Comparison of ENCODE assay signal across 8 mouse cellular contexts in genomic region chr11:11685853-11686395, GRCm38 (mm10). TPM values are rescaled to one million over a fixed set of nuclear protein-coding genes. Genes with fewer than 3 reads are reported as not detected.
DNase-seq lines count a peak whose midpoint lies in the region; ATAC-seq and TF ChIP-seq lines count a peak whose summit lies in the region.

No protein-coding gene starts in this region.

- ATAC-seq in forebrain, embryonic 11.5 days (replicated peaks; ENCODE audit: low FRiP score): peak; percentile 82
- ATAC-seq in heart, embryonic 15.5 days (replicated peaks; ENCODE audit: insufficient number of reproducible peaks, insufficient read depth, low FRiP score, low read depth): peak; percentile 70
- peak; percentile 80 for ATAC-seq in lung, embryonic 14.5 days (ENCODE audit: insufficient read depth)
- peak; percentile 78 for ATAC-seq in neural tube, embryonic 14.5 days (ENCODE audit: low read depth)

- peaks cover 15% of the 10 kb centered on the region for H3K27me3 ChIP-seq in forebrain, embryonic 11.5 days (ENCODE audit: control insufficient read depth, insufficient read depth, low read length)
- H3K27me3 ChIP-seq in heart, embryonic 15.5 days: peaks cover 54% of the 10 kb centered on the region
- peaks cover 46% of the 10 kb centered on the region for H3K27me3 ChIP-seq in lung, embryonic 14.5 days (ENCODE audit: insufficient read depth, low read length)
- peaks cover 34% of the 10 kb centered on the region for H3K27me3 ChIP-seq in neural tube, embryonic 14.5 days (ENCODE audit: control insufficient read depth, insufficient read depth, low read length)

- no peak overlapping the region for H3K27ac ChIP-seq in forebrain, embryonic 11.5 days (ENCODE audit: low read depth, low read length)
- 0 out of 2 replicates have a peak overlapping the region, but pooled peaks have one; percentile 25 for H3K27ac ChIP-seq in heart, embryonic 15.5 days
- no peak overlapping the region for H3K27ac ChIP-seq in lung, embryonic 14.5 days (ENCODE audit: low read depth)
- H3K27ac ChIP-seq in neural tube, embryonic 14.5 days (ENCODE audit: low read depth, low read length): no peak overlapping the region

- H3K36me3 ChIP-seq in forebrain, embryonic 11.5 days (ENCODE audit: control insufficient read depth, insufficient read depth, low read length): no peaks in the 10 kb centered on the region
- no peaks in the 10 kb centered on the region for H3K36me3 ChIP-seq in heart, embryonic 15.5 days
- H3K36me3 ChIP-seq in lung, embryonic 14.5 days (ENCODE audit: insufficient read depth): no peaks in the 10 kb centered on the region
- no peaks in the 10 kb centered on the region for H3K36me3 ChIP-seq in neural tube, embryonic 14.5 days (ENCODE audit: control insufficient read depth, insufficient read depth, low read length)

- TF ChIP-seq CTCF in lung, embryonic 14.5 days (IDR thresholded peaks at IDR 0.05; ENCODE audit: low read depth): no peak

- H3K9ac ChIP-seq in forebrain, embryonic 11.5 days (ENCODE audit: low read length): peak overlapping the region; percentile 65
- H3K9ac ChIP-seq in heart, embryonic 15.5 days: peak overlapping the region; percentile 65
- H3K9ac ChIP-seq in lung, embryonic 14.5 days: peak overlapping the region; percentile 65
- H3K9ac ChIP-seq in neural tube, embryonic 14.5 days (replicated peaks; ENCODE audit: low read depth, low read length): peak overlapping the region; percentile 28; the same call in 1 of the 2 replicates

- peak overlapping the region; percentile 97 for H3K4me2 ChIP-seq in forebrain, embryonic 11.5 days (ENCODE audit: low read depth, low read length, severe bottlenecking)
- peak overlapping the region; percentile 99 for H3K4me2 ChIP-seq in heart, embryonic 15.5 days
- H3K4me2 ChIP-seq in lung, embryonic 14.5 days: peak overlapping the region; percentile 98
- peak overlapping the region; percentile 95 for H3K4me2 ChIP-seq in neural tube, embryonic 14.5 days (ENCODE audit: low read depth, low read length)

- H3K4me3 ChIP-seq in forebrain, embryonic 11.5 days (ENCODE audit: low read depth, low read length): peak overlapping the region; percentile 67
- H3K4me3 ChIP-seq in heart, embryonic 15.5 days: peak overlapping the region; percentile 76
- H3K4me3 ChIP-seq in lung, embryonic 14.5 days (ENCODE audit: low read depth, low read length): peak overlapping the region; percentile 64
- peak overlapping the region; percentile 55 for H3K4me3 ChIP-seq in neural tube, embryonic 14.5 days (ENCODE audit: low read depth, low read length)

- peaks cover 4% of the 10 kb centered on the region; the same call in 1 of the 2 replicates for H3K4me1 ChIP-seq in forebrain, embryonic 11.5 days (replicated peaks; ENCODE audit: control insufficient read depth, insufficient read depth, low read length)
- H3K4me1 ChIP-seq in heart, embryonic 15.5 days (replicated peaks): peaks cover 14% of the 10 kb centered on the region
- H3K4me1 ChIP-seq in lung, embryonic 14.5 days (ENCODE audit: insufficient read depth): no peaks in the 10 kb centered on the region
- peaks cover 9% of the 10 kb centered on the region; the same call in 1 of the 2 replicates for H3K4me1 ChIP-seq in neural tube, embryonic 14.5 days (ENCODE audit: control insufficient read depth, insufficient read depth, low read length)

- peak; percentile 47 for DNase-seq in kidney, adult 18-20 months
- no peak for DNase-seq in kidney, adult 11 months
- DNase-seq in forebrain, embryonic 11.5 days (ENCODE audit: low spot score): peak; percentile 75
- DNase-seq in kidney, postnatal 14 days: peak; percentile 44
- peak; percentile 64 for DNase-seq in lung, embryonic 14.5 days
- DNase-seq in testis, postnatal 10 days (ENCODE audit: low spot score): peak; percentile 49

- no peaks in the 10 kb centered on the region for H3K9me3 ChIP-seq in forebrain, embryonic 11.5 days (ENCODE audit: control insufficient read depth, low read length)
- no peaks in the 10 kb centered on the region for H3K9me3 ChIP-seq in heart, embryonic 15.5 days (replicated peaks)
- H3K9me3 ChIP-seq in lung, embryonic 14.5 days (ENCODE audit: low read depth, low read length): no peaks in the 10 kb centered on the region
- H3K9me3 ChIP-seq in neural tube, embryonic 14.5 days (ENCODE audit: control insufficient read depth, low read length): no peaks in the 10 kb centered on the region

- under 1% methylated on average over 64 of the region's 66 CpGs for WGBS in forebrain, embryonic 11.5 days
- under 1% methylated on average over 66 of the region's 66 CpGs for WGBS in heart, embryonic 15.5 days
- under 1% methylated on average over 66 of the region's 66 CpGs for WGBS in lung, embryonic 14.5 days
- under 1% methylated on average over 50 of the region's 66 CpGs for WGBS in neural tube, embryonic 14.5 days

RNA-seq across cellular contexts. Expression of gene Ikzf1, which starts 1.1 kb away (rescaled TPM):
- 3.4 and 4.2 TPM in 2 replicates for polyA plus RNA-seq in forebrain, embryonic 11.5 days (2014; fragmentation: Nextera tagmentation; extraction: Ambion mirVana)
- polyA plus RNA-seq in heart, embryonic 15.5 days (2015; fragmentation: Nextera tagmentation; extraction: Ambion mirVana): 1.2 and 6.2 TPM in 2 replicates
- 2.2 and 2.4 TPM in 2 replicates for polyA plus RNA-seq in lung, embryonic 14.5 days (2014; fragmentation: Nextera tagmentation; extraction: Ambion mirVana)
- 0.35 and 0.90 TPM in 2 replicates for polyA plus RNA-seq in neural tube, embryonic 14.5 days (2014; fragmentation: Nextera tagmentation; extraction: Ambion mirVana)

RNA-seq across cellular contexts. Expression of gene 4930512M02Rik, which starts 58.3 kb away (rescaled TPM):
- not detected in 2 replicates for polyA plus RNA-seq in forebrain, embryonic 11.5 days (2014; fragmentation: Nextera tagmentation; extraction: Ambion mirVana)
- not detected in 2 replicates for polyA plus RNA-seq in heart, embryonic 15.5 days (2015; fragmentation: Nextera tagmentation; extraction: Ambion mirVana)
- polyA plus RNA-seq in lung, embryonic 14.5 days (2014; fragmentation: Nextera tagmentation; extraction: Ambion mirVana): not detected in 2 replicates
- not detected in 2 replicates for polyA plus RNA-seq in neural tube, embryonic 14.5 days (2014; fragmentation: Nextera tagmentation; extraction: Ambion mirVana)
